Mouse (Mus musculus) heart, adult 2 months (tissue): ENCODE results near the gene Kcnv2. TPM values are rescaled to one million over a fixed set of nuclear protein-coding genes. Genes with fewer than 3 reads are reported as not detected.

ENCODE experiments used
- DNase-seq, 2 experiments: peaks; one replicate each; pipeline ENCODE4 v3.0.0; 2021
- H3K27ac ChIP-seq: fragments of 200-600 bp; 2 replicates; pipeline ENCODE4 v1.8.1; 2022
- H3K27me3 ChIP-seq: fragments of 200-500 bp; 2 replicates; pipeline ENCODE4 v1.6.1; 2012; ENCODE audit warnings: mild to moderate bottlenecking, low read length, inconsistent platforms, mixed read lengths; ENCODE audit not compliant: control insufficient read depth, insufficient read depth
- H3K36me3 ChIP-seq: fragments of 200-500 bp; 2 replicates; pipeline ENCODE4 v1.6.1; 2012; ENCODE audit warnings: low read length, inconsistent platforms; ENCODE audit not compliant: control insufficient read depth, insufficient read depth
- H3K4me1 ChIP-seq: fragments of 200-500 bp; 2 replicates; pipeline ENCODE4 v1.6.1; 2011; ENCODE audit warnings: low read length; ENCODE audit not compliant: control insufficient read depth, insufficient read depth
- H3K4me3 ChIP-seq: fragments of 200-600 bp; 2 replicates; pipeline ENCODE4 v1.8.1; 2022
- H3K79me2 ChIP-seq: fragments of 200-500 bp; replicated peaks from 2 replicates; pipeline ENCODE4 v1.6.1; 2012; ENCODE audit warnings: mild to moderate bottlenecking, inconsistent platforms, low read length, moderate library complexity, mixed read lengths; ENCODE audit not compliant: control insufficient read depth, insufficient read depth
- H3K9ac ChIP-seq: fragments of 200-500 bp; 2 replicates; pipeline ENCODE4 v1.6.1; 2012; ENCODE audit warnings: low read depth, mild to moderate bottlenecking, control low read depth, inconsistent platforms, low read length, mixed read lengths
- CTCF ChIP-seq: fragments of 200-600 bp; IDR thresholded peaks from 2 replicates; pipeline ENCODE4 v1.8.1; 2022; ENCODE audit warnings: antibody characterized with exemption, mild to moderate bottlenecking, moderate library complexity
- EP300 ChIP-seq: fragments of 200-500 bp; IDR thresholded peaks from 2 replicates; pipeline ENCODE4 v1.6.1; 2011; ENCODE audit warnings: low read depth, low read length, control low read depth; ENCODE audit not compliant: insufficient read depth
- POLR2A ChIP-seq: fragments of 200-500 bp; IDR thresholded peaks from 2 replicates; pipeline ENCODE4 v1.6.1; 2011; ENCODE audit warnings: mild to moderate bottlenecking, low read depth, low read length, control low read depth; ENCODE audit not compliant: insufficient read depth
- WGBS: fragments of 180-500 bp; shearing (Covaris S2); methylation state at CpG from one replicate; pipeline ENCODE4 v1.1.7; 2018; 5-methylcytosine and 5-hydroxymethylcytosine counted together
- intact Hi-C: fragments of 180-260 bp; cut with DNase I; formaldehyde crosslinking; loops from one replicate; pipeline ENCODE4 v1.15.1; 2025
- polyA plus RNA-seq: library from polyadenylated mRNA; depleted of rRNA; stranded (reverse); fragments of >200 nt; gene quantifications from 2 replicates; pipeline ENCODE4 v1.2.3, GENCODE M21; 2012
- total RNA-seq, 2 experiments: library from RNA; stranded (reverse); gene quantifications; 2 replicates each; pipeline ENCODE4 v1.2.3; 2021

Kcnv2 gene
- total and polyA plus RNA-seq, 3 experiments, result 2.2 to 5.4 (median 4.2) TPM

DNA sequence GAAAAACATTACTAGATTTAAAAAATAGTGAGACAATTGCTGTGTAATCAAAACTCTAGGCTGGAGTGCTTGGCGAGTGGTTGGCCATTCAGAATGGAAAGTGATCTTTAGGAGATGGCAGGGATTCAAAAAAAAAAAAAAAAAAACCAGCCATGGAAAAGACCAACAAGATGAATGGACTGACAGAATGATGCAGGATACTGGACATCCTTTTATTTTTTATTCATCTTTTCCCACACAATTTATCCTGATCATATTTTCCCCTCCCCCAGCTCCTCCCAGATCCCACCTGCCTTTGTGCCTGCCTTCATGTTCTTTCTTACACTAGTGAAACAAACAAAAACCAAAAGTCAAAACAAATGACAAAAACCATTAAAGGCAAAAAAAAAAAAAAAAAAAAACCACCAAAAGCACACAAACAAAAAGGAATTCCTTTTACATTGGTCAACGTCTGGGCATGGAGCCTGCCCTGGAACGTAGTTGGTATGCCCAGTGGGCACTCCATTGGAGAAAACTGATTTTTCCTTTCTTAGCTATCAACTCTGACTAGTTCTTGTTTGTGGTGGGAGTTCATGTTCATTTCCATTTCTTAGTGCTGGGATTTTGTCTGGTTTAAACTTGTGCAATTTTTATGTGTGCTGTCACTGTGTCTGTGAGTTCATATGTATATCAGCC, 47.2 kb downstream of the Kcnv2 start:
- Histone ChIP-seq H3K9ac (no peak overlapping the region), H3K4me3 (no peak overlapping the region), H3K79me2 (no peaks in the 10 kb centered on the region), H3K4me1 (peaks cover under 1% of the 10 kb centered on the region; the same call in 1 of the 2 replicates), H3K36me3 (no peaks in the 10 kb centered on the region), H3K27ac (no peak overlapping the region), H3K27me3 (no peaks in the 10 kb centered on the region)
- WGBS, result 64% methylated on average over 3 of the region's 3 CpGs
- intact Hi-C loops, result no loop called here
- no peak for DNase-seq
- TF ChIP-seq EP300, result no peak
- no peak for TF ChIP-seq CTCF
- no peak for TF ChIP-seq POLR2A

DNA sequence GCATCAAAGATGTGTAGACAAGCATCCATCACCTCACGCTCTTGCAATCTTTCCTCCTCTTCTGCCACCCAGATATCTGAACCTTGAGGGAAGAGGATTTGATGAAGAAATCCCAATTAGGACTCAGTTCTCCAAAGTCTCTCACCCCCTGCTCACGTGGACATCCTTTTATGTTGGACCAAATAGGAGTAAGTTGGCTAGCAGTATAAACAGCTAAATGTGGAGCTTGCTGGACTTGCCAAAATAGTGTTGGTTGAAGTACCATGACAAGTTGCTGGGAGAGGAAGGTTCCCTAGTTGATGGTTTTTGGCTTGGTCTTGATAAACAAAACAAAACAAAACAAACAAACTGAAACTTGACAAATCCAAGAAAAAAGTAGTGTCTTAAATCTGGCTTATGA, 47.8 kb downstream of the Kcnv2 start:
- DNase-seq, result no peak
- Histone ChIP-seq H3K4me1 (no peaks in the 10 kb centered on the region), H3K27me3 (no peaks in the 10 kb centered on the region), H3K27ac (no peak overlapping the region), H3K9ac (no peak overlapping the region), H3K36me3 (no peaks in the 10 kb centered on the region), H3K79me2 (no peaks in the 10 kb centered on the region), H3K4me3 (no peak overlapping the region)
- TF ChIP-seq EP300 (no peak), CTCF (no peak), POLR2A (no peak)
- WGBS, result 67% methylated on average over 2 of the region's 2 CpGs
- intact Hi-C loops, result no loop called here

- H3K79me2 ChIP-seq, result no peaks in the 10 kb centered on the region
- DNase-seq, result no peak
- H3K36me3 ChIP-seq, result no peaks in the 10 kb centered on the region
- 82% methylated on average over 2 of the region's 2 CpGs for WGBS
- no peaks in the 10 kb centered on the region for H3K4me1 ChIP-seq
- TF ChIP-seq CTCF (no peak), POLR2A (no peak), EP300 (no peak)
- H3K9ac ChIP-seq, result no peak overlapping the region
- no peak overlapping the region for H3K4me3 ChIP-seq
- H3K27me3 ChIP-seq, result no peaks in the 10 kb centered on the region
- intact Hi-C loops, result no loop called here
- H3K27ac ChIP-seq, result no peak overlapping the region
Measured at GRCm38 (mm10) chr19:27370784-27371183, 48.4 kb downstream of the Kcnv2 start.

GRCm38 (mm10) chr19:27379712-27380401, 57.5 kb downstream of the Kcnv2 start:
- Histone ChIP-seq H3K4me1 (no peaks in the 10 kb centered on the region), H3K79me2 (no peaks in the 10 kb centered on the region), H3K27ac (no peak overlapping the region), H3K4me3 (no peak overlapping the region), H3K36me3 (no peaks in the 10 kb centered on the region), H3K27me3 (no peaks in the 10 kb centered on the region), H3K9ac (no peak overlapping the region)
- TF ChIP-seq EP300 (no peak), POLR2A (no peak), CTCF (no peak)
- 89% methylated on average over 2 of the region's 2 CpGs for WGBS
- intact Hi-C loops, result no loop called here
- no peak for DNase-seq

GRCm38 (mm10) chr19:27382131-27382530, 59.7 kb downstream of the Kcnv2 start:
- 49% methylated on average over 1 of the region's 1 CpGs for WGBS

DNA sequence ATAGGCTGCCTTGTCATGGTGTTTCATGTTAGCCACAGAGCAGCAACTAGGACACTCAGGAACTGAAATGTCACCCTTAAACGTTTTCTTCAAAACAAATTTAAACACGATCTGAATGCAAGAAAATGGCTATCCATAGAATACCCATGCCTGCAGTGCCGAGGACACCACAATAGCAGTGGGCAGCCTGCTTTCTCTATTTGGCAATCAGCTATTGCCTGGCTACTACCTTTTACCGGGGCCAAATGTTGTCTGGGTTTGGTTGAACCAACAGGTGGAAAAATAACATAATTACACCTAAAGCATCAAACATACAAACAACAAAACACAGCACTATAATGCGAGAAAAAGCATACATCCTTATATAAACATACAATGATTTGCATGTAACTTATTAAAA, 60.9 kb downstream of the Kcnv2 start:
- 92% methylated on average over 5 of the region's 5 CpGs for WGBS
- no peaks in the 10 kb centered on the region for H3K79me2 ChIP-seq
- no peaks in the 10 kb centered on the region for H3K4me1 ChIP-seq
- intact Hi-C loops, result no loop called here
- no peaks in the 10 kb centered on the region; the same call in 1 of the 2 replicates for H3K36me3 ChIP-seq
- H3K9ac ChIP-seq, result no peak overlapping the region
- no peak overlapping the region for H3K4me3 ChIP-seq
- DNase-seq, result no peak
- H3K27ac ChIP-seq, result no peak overlapping the region
- TF ChIP-seq EP300, result no peak
- TF ChIP-seq CTCF, result no peak
- TF ChIP-seq POLR2A, result no peak
- H3K27me3 ChIP-seq, result no peaks in the 10 kb centered on the region

More at GRCm38 (mm10) chr19:27382131-27382530, 59.7 kb downstream of the Kcnv2 start:
- Histone ChIP-seq H3K4me1 (no peaks in the 10 kb centered on the region), H3K4me3 (no peak overlapping the region), H3K27me3 (no peaks in the 10 kb centered on the region), H3K27ac (no peak overlapping the region), H3K9ac (no peak overlapping the region), H3K79me2 (no peaks in the 10 kb centered on the region), H3K36me3 (no peaks in the 10 kb centered on the region; the same call in 1 of the 2 replicates)
- intact Hi-C loops, result no loop called here
- no peak for DNase-seq
- TF ChIP-seq POLR2A, result no peak
- TF ChIP-seq CTCF, result no peak
- TF ChIP-seq EP300, result no peak
